Mouse (Mus musculus): ENCODE measurements around the gene Prkd2.

The Prkd2 gene

DNA sequence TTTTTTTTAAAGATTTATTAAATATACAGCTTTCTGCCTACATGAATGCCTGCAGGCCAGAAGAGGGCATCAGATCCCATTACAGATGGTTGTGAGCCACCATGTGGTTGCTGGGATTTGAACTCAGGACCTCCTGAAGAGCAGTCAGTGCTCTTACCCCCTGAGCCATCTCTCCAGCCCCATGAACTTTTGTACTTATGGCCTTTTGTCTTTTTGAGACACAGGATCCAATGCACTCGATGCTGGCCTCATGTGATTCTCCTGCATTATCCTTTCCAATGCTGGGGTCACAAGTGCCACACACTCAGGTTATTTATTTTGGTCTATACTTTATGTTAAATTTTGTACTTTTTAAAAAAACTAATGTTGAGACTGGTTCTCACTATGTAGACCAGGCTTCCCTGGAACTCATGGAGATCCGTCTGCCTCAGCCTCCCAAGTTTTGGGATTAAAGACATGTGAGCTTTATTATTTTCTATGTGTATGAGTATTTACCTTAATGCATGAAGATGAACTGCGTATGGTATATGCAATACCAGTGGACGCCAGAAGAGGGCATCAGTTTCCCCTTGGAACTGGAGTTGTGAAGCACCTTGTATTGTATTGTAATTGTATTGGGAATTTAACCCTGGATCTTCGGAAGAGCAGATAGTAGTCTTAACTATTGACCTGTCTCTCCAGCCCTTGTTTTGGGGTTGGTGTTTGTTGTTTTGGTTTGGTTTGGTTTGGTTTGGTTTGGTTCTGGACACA, 17.4 kb downstream of the Prkd2 start:
- peak; percentile 63 for DNase-seq (ENCODE audit: extremely low read depth, low read depth)

DNA sequence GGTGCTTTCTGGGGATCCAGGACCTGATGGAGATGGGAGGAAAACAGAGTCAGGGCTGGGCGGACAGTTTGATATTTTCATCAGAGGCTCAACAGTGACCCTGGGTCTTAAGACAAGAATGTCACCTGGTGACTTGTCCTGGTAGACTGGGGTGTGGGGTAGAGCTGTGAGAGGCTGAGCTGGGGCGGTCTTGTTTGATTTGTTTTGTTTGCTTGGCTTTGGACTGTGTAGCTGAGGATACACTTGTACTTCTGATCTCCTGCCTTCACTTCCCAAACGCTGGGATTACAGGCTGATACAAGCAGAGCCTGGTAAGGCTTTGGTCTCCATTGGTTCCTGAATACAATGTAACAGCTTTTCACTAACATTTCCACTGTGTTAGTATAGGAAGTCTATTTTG, 24.8 kb downstream of the Prkd2 start:
- DNase-seq (ENCODE audit: extremely low read depth, low read depth): no peak

DNA sequence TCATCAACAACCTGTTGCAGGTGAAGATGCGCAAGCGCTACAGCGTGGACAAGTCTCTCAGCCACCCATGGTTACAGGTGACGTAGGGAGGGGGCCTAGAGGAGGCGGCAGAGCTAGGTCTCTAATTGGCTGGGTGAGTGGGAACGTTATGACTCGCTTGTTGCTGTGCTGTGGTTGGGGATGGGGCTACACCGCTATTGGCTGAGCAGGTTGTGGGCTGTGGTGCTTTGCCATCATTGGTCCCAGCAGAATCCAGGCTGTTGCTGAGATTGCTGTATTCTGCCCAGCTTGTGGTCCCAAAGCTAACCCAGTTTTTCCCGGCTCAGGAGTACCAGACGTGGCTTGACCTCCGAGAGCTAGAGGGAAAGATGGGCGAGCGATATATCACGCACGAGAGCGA, 26.8 kb downstream of the Prkd2 start:
- DNase-seq (ENCODE audit: extremely low read depth, low read depth): no peak

DNA sequence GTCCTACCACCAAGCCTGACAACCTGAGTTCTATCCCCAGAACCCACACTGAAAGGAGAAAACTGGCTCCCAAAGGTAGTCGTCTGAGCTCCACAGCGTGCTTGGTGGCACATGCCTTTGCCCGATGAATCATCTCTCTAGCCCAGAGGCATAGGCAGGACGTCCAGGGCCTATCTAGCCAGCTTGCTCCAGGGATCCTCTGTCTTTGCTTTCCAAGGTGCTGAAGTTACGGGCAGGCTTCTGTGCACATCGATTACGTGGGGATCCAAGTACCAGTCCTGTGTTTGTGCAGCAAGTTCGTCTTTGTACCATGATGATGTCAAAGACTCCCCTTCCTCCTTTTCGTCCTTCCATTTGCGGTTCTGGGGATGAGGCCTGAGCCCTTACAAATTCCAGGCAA, 28.9 kb downstream of the Prkd2 start:
- DNase-seq (ENCODE audit: extremely low read depth, low read depth): no peak

DNA sequence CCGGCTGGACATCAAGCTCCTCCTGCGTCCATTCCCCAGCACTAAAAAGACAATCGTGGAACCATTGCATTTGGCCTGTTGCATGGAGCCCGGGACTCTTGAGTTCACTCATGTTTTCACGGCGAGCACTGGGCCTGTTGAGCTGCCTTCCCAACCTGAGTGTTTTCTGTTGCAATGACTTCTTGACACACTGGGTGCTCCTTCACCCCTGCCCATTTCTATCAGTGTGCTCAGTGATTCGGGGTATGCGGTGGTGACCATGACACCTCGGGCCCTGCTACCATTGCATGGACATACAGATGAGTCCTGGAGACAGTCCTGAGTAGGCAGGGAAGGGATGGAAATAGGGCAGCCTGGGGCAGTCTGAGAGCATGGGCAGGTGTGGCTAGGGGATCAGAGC, 29.8 kb downstream of the Prkd2 start:
- DNase-seq (ENCODE audit: extremely low read depth, low read depth): no peak

DNA sequence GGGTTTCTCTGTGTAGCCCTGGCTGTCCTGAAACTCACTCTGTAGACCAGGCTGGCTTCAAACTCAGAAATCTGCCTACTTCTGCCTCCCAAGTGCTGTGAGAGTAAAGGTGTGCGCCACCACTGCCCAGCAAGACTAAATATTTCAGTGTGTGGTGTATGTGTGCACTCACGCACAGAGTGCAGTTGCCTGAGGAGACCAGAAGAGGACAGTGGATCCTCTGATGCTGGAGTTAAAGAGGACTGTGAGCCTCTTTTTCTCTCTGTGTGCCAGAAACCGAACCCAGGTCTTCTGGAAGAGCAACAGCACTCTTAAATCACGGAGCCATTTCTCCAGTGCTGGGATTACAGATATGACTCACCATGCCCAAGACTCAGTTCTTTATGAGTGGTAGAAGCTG, 30.7 kb downstream of the Prkd2 start:
- no peak for DNase-seq (ENCODE audit: extremely low read depth, low read depth)

DNA sequence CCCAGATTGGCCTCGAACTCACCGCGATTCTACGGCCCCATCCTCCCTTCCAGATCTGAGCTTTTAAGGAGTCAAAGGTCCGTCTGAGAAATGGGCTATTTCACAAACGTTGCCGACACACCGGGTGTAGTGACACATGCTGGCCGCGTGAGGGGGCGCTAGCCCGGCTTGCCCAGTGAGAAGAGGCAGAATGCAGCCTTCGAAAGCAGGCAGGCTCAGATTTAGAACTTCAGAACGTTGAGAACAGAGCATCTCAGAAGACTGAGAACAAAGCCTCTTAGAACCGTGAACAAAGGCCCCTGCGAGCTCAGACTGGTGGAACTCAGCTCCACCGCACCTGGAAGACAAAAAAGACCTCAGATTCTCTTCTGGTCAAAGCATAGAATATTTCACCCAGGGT, 31.5 kb downstream of the Prkd2 start:
- peak; percentile 55 for DNase-seq (ENCODE audit: extremely low read depth, low read depth)

GRCm38 (mm10) chr7:16874756-16875309, 32.1 kb downstream of the Prkd2 start:
- peak; percentile 98 for DNase-seq (ENCODE audit: extremely low read depth, low read depth)

- DNase-seq (ENCODE audit: extremely low read depth, low read depth): no peak
Observed at GRCm38 (mm10) chr7:16875310-16875325, 32.4 kb downstream of the Prkd2 start, which contains the start of gene Dact3. Gene Dact3 (plus strand): TSS chr7:16875317.

DNA sequence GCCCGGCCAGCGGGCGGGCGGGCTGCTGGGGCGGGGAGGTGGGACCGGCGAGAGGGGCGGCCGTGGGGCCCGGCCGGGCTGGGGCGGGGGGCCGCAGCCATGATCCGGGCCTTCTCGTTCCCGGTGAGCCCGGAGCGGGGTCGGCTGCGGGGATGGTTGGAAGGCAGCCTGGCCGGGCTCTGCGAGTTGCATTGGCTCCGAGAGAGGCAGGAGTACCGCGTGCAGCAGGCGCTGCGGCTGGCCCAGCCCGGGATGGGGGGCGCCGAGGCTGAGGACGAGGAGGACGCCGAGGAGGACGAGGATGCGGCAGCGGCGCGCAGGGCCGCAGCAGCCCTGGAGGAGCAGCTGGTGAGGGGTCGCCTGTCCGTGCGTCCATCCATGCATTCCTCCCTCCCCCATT, 32.6 kb downstream of the Prkd2 start:
- no peak for DNase-seq (ENCODE audit: extremely low read depth, low read depth)

DNA sequence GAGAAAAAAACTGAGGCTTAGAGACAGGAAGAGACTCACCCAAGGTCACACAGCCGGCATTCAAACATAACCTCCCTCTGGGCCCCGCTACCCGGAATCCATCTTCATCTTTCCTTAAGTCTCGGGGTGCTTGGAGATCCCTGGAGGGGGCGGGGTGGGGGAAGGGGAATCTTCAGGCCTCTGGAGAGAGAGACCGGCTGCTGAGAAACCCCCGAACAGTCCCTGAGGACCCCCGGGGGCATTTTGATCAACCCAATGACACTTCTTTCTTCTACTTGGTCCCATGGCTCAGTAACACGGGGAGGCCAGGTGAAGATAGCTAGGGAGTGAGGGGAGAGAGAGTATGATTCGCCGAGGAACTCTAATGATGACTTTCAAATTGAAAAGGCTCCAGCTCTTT, 33.3 kb downstream of the Prkd2 start:
- no peak for DNase-seq (ENCODE audit: extremely low read depth, low read depth)

DNA sequence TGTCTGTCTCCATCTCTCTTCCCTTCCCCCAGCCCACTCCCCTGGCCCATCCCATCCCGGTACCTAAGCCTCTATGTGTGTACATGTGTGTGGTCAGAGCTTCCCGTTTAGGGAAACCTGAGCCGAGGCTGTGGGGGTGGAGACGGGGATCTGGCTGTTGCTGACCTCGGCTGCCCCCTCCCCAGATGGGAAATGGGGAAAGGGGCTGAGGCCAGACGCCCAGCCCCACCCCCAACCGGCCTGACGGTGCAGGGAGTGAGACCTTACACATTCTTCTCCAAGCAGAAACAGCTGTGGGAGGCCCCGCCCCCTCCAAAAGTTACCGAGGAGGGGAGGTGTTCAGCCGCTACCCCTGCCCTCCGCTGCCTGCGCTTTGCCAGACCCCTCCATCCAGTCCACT, 33.9 kb downstream of the Prkd2 start:
- no peak for DNase-seq (ENCODE audit: extremely low read depth, low read depth)

GRCm38 (mm10) chr7:16877717-16878116, 35.0 kb downstream of the Prkd2 start:
- no peak for DNase-seq (ENCODE audit: extremely low read depth, low read depth)

- DNase-seq (ENCODE audit: extremely low read depth, low read depth): no peak
Observed at GRCm38 (mm10) chr7:16879796-16880547, 37.3 kb downstream of the Prkd2 start.

- DNase-seq (ENCODE audit: extremely low read depth, low read depth): no peak
Observed at GRCm38 (mm10) chr7:16880615-16881014, 37.9 kb downstream of the Prkd2 start.

DNA sequence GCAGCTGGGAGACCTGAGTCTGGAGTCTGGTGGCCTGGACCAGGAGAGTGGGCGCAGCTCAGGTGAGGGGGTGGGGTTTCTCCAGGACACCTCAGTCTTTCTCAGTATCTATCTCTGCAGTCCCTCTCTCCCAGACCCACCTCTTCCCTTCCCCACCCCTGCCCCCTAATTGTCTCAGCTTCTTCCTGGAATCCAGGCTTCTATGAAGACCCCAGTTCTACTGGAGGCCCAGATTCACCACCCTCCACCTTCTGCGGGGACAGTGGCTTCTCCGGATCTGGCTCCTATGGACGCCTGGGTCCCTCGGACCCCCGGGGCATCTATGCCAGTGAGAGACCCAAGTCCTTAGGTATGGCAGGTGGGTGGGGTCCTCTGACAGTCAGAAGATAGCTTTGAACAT, 40.5 kb downstream of the Prkd2 start:
- DNase-seq (ENCODE audit: extremely low read depth, low read depth): no peak

GRCm38 (mm10) chr7:16884334-16884733, 41.6 kb downstream of the Prkd2 start:
- DNase-seq (ENCODE audit: extremely low read depth, low read depth): no peak

DNA sequence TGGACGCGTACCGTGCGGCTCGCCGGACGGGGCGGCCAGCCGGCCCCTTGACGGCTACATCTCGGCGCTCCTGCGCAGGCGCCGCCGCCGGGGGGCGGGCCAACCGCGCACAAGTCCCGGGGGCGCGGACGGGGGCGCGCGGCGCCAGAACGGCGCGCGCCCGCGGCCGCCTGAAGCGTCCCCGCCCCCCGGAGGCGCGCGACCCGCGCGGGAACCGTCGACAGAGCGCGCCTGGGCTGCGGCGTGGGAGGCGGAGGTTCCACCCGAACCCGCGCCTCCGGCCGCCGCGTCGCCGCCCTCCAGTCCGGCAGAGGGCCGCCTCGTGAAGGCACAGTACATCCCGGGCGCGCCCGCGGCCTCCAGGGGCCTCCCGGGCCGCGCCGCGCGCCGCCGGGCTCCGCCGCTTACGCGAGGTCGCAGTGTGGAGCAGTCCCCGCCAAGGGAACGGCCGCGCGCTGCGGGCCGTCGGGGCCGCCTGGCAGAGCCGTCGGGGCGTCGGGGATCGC, 42.6 kb downstream of the Prkd2 start:
- DNase-seq (ENCODE audit: extremely low read depth, low read depth): no peak

- no peak for DNase-seq (ENCODE audit: extremely low read depth, low read depth)
Observed at GRCm38 (mm10) chr7:16885905-16886304, 43.2 kb downstream of the Prkd2 start.

DNA sequence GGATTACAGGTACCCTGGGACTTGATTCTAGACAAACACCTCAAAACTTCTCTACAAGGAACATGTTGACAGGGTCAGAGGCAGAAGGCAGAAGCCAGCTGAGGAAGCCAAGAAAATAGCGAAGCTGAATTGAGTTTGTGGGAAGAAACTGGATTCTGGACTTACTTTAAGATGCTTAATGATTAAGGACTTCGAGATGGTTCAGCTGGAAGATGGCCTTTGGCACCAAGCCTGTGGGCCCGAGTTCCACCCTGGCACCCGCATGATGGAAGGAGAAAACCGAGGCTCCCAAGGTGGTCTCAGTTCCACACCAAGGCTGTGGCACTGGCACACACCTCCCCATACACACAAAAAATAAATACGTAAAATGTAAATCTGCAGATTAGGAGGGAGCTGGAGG, 47.8 kb downstream of the Prkd2 start:
- DNase-seq (ENCODE audit: extremely low read depth, low read depth): no peak

GRCm38 (mm10) chr7:16890944-16891343, 48.2 kb downstream of the Prkd2 start:
- no peak for DNase-seq (ENCODE audit: extremely low read depth, low read depth)

GRCm38 (mm10) chr7:16891641-16892351, 49.1 kb downstream of the Prkd2 start, which contains the start of gene Gng8:
Gene Gng8 (plus strand): TSS chr7:16891786.
- no peak for DNase-seq (ENCODE audit: extremely low read depth, low read depth)

DNA sequence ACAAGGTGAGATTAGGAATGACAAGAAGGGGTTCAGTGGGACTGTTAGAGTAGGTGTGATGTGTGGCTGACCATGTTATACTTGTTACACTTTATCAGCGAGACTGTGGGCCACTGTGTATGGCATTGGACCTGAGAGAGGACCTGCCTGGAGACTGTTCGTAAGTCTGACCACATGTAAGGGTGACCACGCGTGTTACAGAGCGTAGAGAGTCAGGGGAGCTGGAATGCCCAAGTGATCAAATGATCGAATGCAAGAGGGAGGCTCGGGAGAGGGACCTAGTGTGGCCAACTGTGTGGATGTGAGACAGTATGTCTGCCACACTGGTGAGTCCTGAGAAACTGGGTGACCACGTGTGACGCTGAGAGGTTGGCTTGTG, 49.6 kb downstream of the Prkd2 start:
- DNase-seq (ENCODE audit: extremely low read depth, low read depth): no peak
